Mouse (Mus musculus) ovary, postnatal 10 days (tissue): ENCODE measurements around the gene Rassf5.
"Not testable (repeated sequence)": the region's sequence is repeated elsewhere in the genome, so short reads cannot be mapped to it uniquely, and the experiment has no call there.

Source experiments
- DNase-seq: peaks from one replicate; pipeline ENCODE4 v3.0.0; 2022; ENCODE audit warnings: low spot score

Rassf5 gene

GRCm38 (mm10) chr1:131181642-131182527 is 63.2 kb downstream of the Rassf5 start:
- DNase-seq: peak; percentile 52

DNA sequence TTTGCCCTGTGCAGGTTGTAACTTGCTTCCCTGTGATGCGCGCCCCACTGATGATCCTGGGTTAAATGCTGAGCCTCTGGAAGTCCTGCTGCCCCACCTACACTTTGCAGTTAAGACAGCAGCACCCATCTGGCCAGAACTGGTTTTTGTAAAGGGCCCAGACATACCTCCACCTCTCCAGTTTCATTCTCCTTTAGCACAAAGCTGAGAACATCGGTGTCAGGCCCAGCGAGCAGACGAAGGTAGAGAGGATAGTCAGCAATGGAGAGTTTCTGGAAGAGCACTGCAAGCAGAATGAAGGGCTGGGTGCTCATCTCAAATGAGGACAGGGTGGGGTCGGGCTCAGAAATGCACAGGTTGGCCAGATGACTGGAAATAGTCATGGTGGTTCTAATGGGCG is 64.7 kb downstream of the Rassf5 start:
- DNase-seq: no peak

- DNase-seq: no peak
Observed at GRCm38 (mm10) chr1:131178083-131178482, 67.0 kb downstream of the Rassf5 start.

- DNase-seq: no peak
Observed at GRCm38 (mm10) chr1:131177249-131177648, 67.8 kb downstream of the Rassf5 start.

GRCm38 (mm10) chr1:131175819-131176218 is 69.2 kb downstream of the Rassf5 start:
- no peak for DNase-seq

DNA sequence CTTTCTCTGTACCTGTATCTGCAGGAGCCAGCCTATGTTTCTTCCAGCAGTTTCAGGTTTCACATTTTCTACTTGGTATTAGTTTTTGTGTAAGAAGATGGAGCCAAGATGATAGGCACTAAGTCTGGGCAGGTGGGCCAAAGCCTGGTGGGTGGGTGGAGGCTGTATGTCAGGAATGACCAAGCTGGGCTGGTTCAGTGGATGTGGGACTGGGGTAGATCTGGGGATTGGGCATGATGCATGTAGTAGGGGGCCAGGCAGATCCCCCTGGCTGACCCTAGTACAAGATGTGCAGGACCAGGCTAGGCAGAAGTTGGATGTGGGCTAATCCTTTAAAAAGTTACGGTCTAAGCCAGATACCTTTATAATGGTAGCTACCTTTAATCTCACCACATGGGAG is 69.9 kb downstream of the Rassf5 start:
- DNase-seq: no peak

- DNase-seq: no peak
Observed at GRCm38 (mm10) chr1:131174299-131174861, 70.7 kb downstream of the Rassf5 start.

DNA sequence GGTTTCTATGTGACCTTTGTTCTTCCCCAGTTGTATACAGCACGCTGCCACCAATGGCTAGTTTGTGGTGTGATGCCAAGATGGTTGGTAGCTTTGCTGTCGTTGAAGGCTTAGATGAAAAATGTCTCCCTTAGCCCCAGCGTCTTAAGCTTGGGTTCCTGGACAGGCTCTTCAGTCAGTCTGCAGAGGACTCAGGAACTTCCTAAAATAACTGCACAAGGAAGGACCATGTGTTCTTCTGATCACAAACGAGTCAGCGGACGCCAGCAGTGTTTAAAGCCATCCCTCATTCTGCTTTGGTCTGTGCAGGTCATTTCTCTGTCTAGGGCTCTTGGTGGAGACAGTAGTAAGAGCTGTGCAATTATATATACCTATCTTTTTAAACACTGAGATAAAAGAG is 71.2 kb downstream of the Rassf5 start:
- no peak for DNase-seq

DNA sequence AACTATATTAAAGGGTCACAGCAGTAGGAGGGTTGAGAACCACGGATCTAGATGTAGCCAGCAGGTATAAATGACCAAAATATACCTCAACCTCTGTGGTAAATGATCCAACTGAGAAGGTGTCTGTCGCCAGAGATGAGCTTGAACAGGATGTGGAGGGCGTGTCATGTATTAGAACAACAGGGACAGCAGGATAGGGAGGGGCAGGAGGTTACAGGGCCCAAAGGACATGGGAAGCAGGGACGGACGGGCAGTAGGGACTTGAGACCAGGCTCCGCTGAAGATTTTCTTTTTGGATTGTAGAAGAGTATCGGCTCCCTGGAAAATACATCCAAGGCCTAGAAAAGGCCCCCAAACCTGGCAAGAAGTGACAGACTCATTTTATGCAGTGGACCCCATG is 72.1 kb downstream of the Rassf5 start:
- DNase-seq: no peak

GRCm38 (mm10) chr1:131167612-131168011 is 77.4 kb downstream of the Rassf5 start:
- no peak for DNase-seq

GRCm38 (mm10) chr1:131164427-131164826 is 80.6 kb downstream of the Rassf5 start:
- DNase-seq: no peak

DNA sequence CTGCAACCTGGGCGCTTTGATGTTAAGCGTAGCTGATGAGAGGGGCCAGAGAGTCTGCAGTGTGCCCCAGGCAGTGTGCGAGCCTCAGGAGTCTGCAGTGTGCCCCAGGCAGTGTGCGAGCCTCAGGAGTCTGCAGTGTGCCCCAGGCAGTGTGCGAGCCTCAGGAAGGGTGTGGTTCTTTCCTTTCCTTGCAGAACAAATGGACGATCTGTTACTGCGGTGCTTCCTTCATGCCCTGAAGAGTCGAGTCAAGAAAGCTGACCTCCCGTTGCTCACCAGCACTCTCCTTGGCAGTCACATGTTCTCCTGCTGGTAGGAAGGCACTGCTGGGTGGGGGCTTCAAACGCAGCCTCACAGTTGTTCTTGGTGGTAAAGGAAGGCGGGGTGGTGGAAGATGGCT is 84.0 kb downstream of the Rassf5 start:
- DNase-seq: no peak

GRCm38 (mm10) chr1:131159573-131160327 is 85.3 kb downstream of the Rassf5 start:
- not testable (repeated sequence) for DNase-seq

DNA sequence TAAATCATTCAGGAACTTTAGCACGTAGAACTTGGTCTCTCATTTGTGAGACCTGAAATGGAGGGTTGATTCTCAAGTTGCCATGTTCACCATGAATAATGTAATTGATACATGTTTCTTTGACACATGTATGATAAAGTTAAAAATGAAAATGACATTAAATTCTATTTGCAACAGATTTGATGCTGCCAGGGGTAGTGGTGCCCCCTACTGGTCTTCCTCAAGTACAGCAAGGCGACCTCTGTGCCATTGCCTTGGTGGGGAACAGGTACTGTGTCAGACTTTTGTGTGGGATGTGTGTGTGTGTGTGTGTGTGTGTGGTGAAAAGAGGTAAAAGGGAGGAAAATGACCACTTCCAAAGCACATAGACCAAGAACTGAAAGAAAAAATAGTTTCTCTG is 89.6 kb downstream of the Rassf5 start:
- DNase-seq: no peak

GRCm38 (mm10) chr1:131153018-131153629 is 91.9 kb downstream of the Rassf5 start, which contains the start of gene Eif2d:
Gene Eif2d, plus strand, starts transcription at chr1:131153181.
- DNase-seq: peak; percentile 67

GRCm38 (mm10) chr1:131149496-131149895 is 95.6 kb downstream of the Rassf5 start:
- no peak for DNase-seq

DNA sequence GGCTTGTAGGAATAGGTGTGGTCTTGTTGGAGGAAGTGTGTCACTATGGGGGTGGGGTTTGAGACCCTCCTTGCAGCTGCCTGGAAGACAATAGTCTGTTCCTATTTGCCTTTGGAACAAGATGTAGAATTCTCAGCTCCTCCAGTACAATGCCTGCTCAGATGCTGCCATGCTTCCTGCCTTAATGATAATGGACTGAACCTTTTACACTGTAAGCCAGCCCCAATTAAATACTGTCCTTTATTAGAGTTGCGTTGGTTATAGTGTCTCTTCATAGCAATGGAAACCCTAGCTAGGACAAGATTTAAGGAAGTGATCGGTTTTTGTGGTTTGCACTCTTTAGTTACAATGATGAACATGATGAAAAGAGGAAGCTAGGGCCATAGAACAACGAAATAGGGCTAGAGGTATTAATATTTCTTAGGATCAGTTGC is 98.9 kb downstream of the Rassf5 start:
- DNase-seq: no peak

DNA sequence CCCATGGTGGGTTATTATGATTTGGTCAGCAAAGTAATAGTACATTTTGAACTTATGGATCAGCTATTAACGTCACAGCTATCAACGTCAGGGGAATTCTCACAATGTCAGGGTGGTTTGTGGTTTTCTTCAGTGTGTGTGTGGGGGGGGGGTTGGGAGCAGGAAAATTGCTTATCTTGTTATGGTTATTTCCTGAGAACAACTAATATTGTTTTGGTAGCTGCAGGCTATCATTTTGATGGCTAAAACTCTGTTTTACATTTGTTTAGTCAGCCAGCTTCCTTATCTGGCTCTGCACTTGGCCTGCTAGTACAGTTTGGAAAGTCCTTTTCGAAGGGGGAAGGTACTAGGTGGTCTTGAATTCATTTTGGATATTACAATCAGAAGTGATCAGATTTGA is 99.8 kb downstream of the Rassf5 start:
- DNase-seq: not testable (repeated sequence)

- DNase-seq: no peak
Observed at GRCm38 (mm10) chr1:131142472-131142871, 102.6 kb downstream of the Rassf5 start.

DNA sequence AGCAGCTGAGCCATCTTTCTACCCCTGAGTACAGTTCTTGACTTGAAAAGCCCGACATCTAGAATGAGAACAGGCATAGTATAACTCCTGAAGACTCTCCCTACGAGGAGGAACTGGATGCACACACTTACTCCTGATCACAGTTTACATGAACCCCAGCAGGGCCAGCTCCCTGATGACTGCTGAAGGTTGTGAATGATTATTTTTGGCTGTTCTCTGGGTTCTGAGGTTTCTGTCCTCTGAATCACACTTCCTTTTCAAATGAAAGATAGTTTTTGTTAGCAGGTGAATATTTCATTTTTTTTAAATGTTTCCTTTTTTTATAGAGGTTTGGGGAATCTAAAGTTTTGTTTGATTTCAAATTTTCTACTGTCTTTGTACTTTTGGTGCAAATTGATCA is 103.6 kb downstream of the Rassf5 start:
- DNase-seq: no peak

- no peak for DNase-seq
Observed at GRCm38 (mm10) chr1:131139102-131140095, 105.7 kb downstream of the Rassf5 start.
